Mouse (Mus musculus) kidney, embryonic 14.5 days (tissue): ENCODE results near the gene Opcml. TPM values are rescaled to one million over a fixed set of nuclear protein-coding genes. Genes with fewer than 3 reads are reported as not detected.

Source experiments
- ATAC-seq: fragments of 200-750 bp; cut with Nextera tagmentation; 2 replicates; pipeline ENCODE4 v1.8.0; 2017; ENCODE audit warnings: moderate number of reproducible peaks, mild to moderate bottlenecking, moderate TSS enrichment, moderate library complexity; ENCODE audit not compliant: low FRiP score, low TSS enrichment
- H3K27ac ChIP-seq: fragments of 300-500 bp; sonication (generic); 2 replicates; pipeline ENCODE4 v1.5.1; 2014; ENCODE audit warnings: low read depth, mild to moderate bottlenecking, low read length, moderate library complexity, mixed read lengths
- H3K27me3 ChIP-seq: fragments of 300-500 bp; sonication (generic); 2 replicates; pipeline ENCODE4 v1.6.1; 2014; ENCODE audit warnings: mild to moderate bottlenecking, low read length; ENCODE audit not compliant: control insufficient read depth, insufficient read depth
- H3K36me3 ChIP-seq: fragments of 300-500 bp; sonication (generic); 2 replicates; pipeline ENCODE4 v1.6.1; 2014; ENCODE audit warnings: low read length, mixed read lengths; ENCODE audit not compliant: control insufficient read depth, insufficient read depth
- H3K4me1 ChIP-seq: fragments of 300-500 bp; sonication (generic); 2 replicates; pipeline ENCODE4 v1.6.1; 2014; ENCODE audit warnings: low read length, mixed read lengths; ENCODE audit not compliant: control insufficient read depth, insufficient read depth
- H3K4me2 ChIP-seq: fragments of 300-500 bp; sonication (generic); replicated peaks from 2 replicates; pipeline ENCODE4 v1.6.1; 2014; ENCODE audit warnings: low read depth, mild to moderate bottlenecking, low read length
- H3K4me3 ChIP-seq: fragments of 300-500 bp; sonication (generic); 2 replicates; pipeline ENCODE4 v1.5.1; 2014; ENCODE audit warnings: mild to moderate bottlenecking, low read length
- H3K9ac ChIP-seq: fragments of 300-500 bp; sonication (generic); 2 replicates; pipeline ENCODE4 v1.6.1; 2014; ENCODE audit warnings: low read depth, mild to moderate bottlenecking, low read length, moderate library complexity
- H3K9me3 ChIP-seq: fragments of 300-500 bp; sonication (generic); 2 replicates; pipeline ENCODE4 v1.6.1; 2016; ENCODE audit warnings: low read length; ENCODE audit not compliant: control insufficient read depth
- WGBS: fragments of 180-500 bp; shearing (Covaris S2); extraction: QIAGEN DNeasy Blood & Tissue Kit; methylation state at CpG from one replicate; pipeline ENCODE4 v1.1.7; 2014; 5-methylcytosine and 5-hydroxymethylcytosine counted together
- polyA plus RNA-seq: library from polyadenylated mRNA; unstranded; fragments of >200 nt; fragmentation: Nextera tagmentation; extraction: Ambion mirVana; gene quantifications from 2 replicates; pipeline ENCODE4 v1.2.1, GENCODE M21; 2014

The Opcml gene
- polyA plus RNA-seq, 1 experiment from 2014 or later, result 1.9 TPM

DNA sequence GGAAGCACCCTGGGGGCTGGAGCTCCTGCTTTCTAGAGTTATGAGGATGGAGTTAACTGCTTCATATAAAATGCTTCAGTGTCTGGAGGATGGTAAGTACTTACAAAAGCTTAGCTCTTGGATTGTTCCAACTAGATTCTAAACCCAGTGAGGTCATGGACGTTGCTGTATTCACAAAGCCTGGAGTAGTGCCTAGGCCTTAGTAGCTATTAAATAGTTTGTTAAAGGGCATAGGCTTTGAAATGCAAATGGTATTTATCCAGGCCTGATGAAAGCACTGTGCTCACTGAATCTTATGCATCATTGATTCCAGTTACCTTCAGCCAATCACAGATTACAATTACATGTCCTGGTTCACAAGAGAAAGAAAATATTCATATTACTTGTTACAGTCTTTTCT lies 421.3 kb downstream of the Opcml start:
- Histone ChIP-seq H3K4me2 (no peak overlapping the region), H3K9me3 (no peaks in the 10 kb centered on the region), H3K4me1 (no peaks in the 10 kb centered on the region), H3K36me3 (no peaks in the 10 kb centered on the region), H3K27me3 (no peaks in the 10 kb centered on the region), H3K9ac (no peak overlapping the region), H3K27ac (no peak overlapping the region), H3K4me3 (no peak overlapping the region)
- 52% methylated on average over 1 of the region's 1 CpGs for WGBS
- ATAC-seq, result no peak

DNA sequence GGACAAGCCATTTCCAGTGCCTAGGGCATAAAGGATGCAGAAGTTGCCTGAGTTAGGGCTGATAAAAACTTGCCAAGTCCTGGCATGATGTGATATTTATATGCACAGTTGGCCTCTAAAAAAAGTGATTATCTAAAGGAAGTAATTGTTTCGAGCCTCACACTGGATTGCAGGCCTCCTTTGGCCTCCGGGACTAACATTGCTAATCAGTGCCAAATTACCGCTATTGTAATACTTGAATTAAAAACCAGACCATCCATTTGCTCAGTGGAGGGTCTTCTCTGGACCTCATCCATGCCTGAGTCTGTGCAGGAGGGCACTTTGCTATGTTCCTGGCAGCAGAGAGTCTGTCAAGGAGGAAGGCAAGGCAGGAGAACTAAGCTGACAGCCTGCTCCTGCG lies 423.3 kb downstream of the Opcml start:
- 73% methylated on average over 4 of the region's 4 CpGs for WGBS
- Histone ChIP-seq H3K27ac (no peak overlapping the region), H3K9me3 (no peaks in the 10 kb centered on the region), H3K36me3 (no peaks in the 10 kb centered on the region), H3K9ac (no peak overlapping the region), H3K27me3 (no peaks in the 10 kb centered on the region), H3K4me1 (no peaks in the 10 kb centered on the region), H3K4me2 (no peak overlapping the region), H3K4me3 (no peak overlapping the region)
- ATAC-seq, result no peak

GRCm38 (mm10) chr9:28218026-28218646 lies 427.6 kb downstream of the Opcml start:
- no peaks in the 10 kb centered on the region for H3K9me3 ChIP-seq
- H3K4me2 ChIP-seq, result no peak overlapping the region
- H3K4me1 ChIP-seq, result no peaks in the 10 kb centered on the region
- ATAC-seq, result no peak
- 72% methylated on average over 2 of the region's 2 CpGs for WGBS
- H3K36me3 ChIP-seq, result no peaks in the 10 kb centered on the region
- no peak overlapping the region for H3K27ac ChIP-seq
- H3K27me3 ChIP-seq, result no peaks in the 10 kb centered on the region
- H3K9ac ChIP-seq, result no peak overlapping the region
- no peak overlapping the region for H3K4me3 ChIP-seq

DNA sequence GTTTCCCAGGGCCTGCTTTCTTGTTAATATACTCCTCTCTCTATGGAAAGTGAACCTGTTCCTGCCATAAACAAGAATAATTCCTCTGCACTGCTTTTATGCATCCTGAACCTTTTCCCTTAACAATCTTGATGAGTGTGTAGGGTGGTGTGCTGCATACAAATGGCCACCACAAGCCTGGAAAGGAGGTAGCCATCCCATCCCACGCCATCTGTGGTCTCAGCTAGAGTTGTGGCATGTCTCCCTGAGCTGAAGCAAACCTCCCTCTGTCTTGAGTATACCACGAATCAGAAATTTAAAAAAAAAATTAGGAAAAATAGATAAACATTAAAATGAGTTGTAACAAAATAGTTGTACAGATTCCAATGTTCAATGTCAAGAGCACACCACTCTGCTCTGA lies 432.2 kb downstream of the Opcml start:
- 75% methylated on average over 2 of the region's 2 CpGs for WGBS
- Histone ChIP-seq H3K36me3 (no peaks in the 10 kb centered on the region), H3K4me1 (no peaks in the 10 kb centered on the region), H3K27me3 (no peaks in the 10 kb centered on the region), H3K4me2 (no peak overlapping the region), H3K9ac (no peak overlapping the region), H3K27ac (no peak overlapping the region), H3K4me3 (no peak overlapping the region), H3K9me3 (no peaks in the 10 kb centered on the region)
- ATAC-seq, result no peak

DNA sequence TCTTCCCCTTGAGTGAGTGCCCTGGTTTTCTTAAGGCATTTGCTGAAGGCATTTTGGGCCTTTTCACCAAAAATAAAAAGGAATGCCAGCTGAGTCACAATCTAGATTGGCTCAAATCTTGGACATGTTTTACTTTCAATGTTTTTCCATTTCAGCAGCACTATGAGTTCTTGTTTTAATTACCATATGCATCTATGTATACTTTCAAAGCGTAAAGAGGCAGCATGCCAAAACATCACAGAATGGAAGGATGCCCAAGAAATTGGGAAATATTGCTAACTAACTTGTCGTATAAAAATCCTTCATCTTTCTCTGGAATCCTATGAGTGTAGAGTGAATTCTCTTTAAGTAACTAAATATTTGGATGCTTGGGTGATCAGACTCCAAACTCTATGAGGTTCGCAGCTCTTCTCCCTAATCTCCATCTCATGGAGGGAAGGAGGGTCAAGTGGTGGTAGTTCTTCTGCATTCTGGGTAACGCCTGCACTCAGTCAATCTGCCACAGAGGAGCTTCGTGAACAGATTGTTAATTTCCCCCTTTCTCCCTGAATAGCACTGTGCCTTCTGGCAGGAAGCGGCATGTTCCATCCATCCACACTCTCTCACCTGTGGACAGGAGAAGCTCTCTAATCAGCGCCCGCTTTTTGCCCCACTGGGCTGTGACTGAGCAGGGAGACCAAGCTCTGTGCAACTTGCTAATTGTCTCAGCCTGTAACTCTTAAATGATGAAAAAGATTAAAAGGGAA lies 435.4 kb downstream of the Opcml start:
- Histone ChIP-seq H3K9ac (no peak overlapping the region), H3K27ac (no peak overlapping the region), H3K4me3 (no peak overlapping the region), H3K27me3 (no peaks in the 10 kb centered on the region), H3K9me3 (no peaks in the 10 kb centered on the region), H3K4me1 (no peaks in the 10 kb centered on the region), H3K36me3 (no peaks in the 10 kb centered on the region), H3K4me2 (no peak overlapping the region)
- 77% methylated on average over 8 of the region's 8 CpGs for WGBS
- ATAC-seq, result no peak

- Histone ChIP-seq H3K4me1 (no peaks in the 10 kb centered on the region), H3K36me3 (no peaks in the 10 kb centered on the region), H3K27me3 (no peaks in the 10 kb centered on the region), H3K4me3 (no peak overlapping the region), H3K27ac (no peak overlapping the region), H3K9ac (no peak overlapping the region), H3K4me2 (no peak overlapping the region), H3K9me3 (no peaks in the 10 kb centered on the region)
- ATAC-seq, result no peak
- 57% methylated on average over 5 of the region's 5 CpGs for WGBS
These were observed 436.0 kb downstream of the Opcml start for GRCm38 (mm10) chr9:28226570-28226951.

DNA sequence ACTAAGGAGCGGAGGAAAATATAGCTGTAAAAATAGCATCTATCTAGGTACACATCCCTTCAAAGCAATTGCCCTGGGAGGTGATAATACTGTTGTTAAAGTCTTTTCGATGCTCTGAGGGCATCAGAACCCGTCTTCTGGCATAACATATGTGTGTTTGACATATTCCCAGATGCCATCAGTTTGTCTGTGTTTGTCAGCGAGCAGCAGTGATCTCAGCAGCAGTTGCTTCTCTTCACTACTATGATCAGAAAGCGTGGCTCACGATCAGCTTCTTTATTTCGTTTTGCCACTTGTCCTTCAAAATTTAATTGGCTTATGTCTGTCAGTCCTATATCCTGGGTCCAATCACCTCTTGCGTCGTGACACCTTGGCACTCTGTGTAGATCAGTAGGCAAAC lies 447.9 kb downstream of the Opcml start:
- H3K36me3 ChIP-seq, result no peaks in the 10 kb centered on the region
- 89% methylated on average over 9 of the region's 9 CpGs for WGBS
- H3K9me3 ChIP-seq, result no peaks in the 10 kb centered on the region
- ATAC-seq, result no peak
- H3K4me2 ChIP-seq, result no peak overlapping the region
- no peak overlapping the region for H3K9ac ChIP-seq
- no peak overlapping the region for H3K27ac ChIP-seq
- no peak overlapping the region for H3K4me3 ChIP-seq
- H3K4me1 ChIP-seq, result no peaks in the 10 kb centered on the region
- no peaks in the 10 kb centered on the region for H3K27me3 ChIP-seq

GRCm38 (mm10) chr9:28247742-28248503 lies 457.3 kb downstream of the Opcml start:
- Histone ChIP-seq H3K9me3 (no peaks in the 10 kb centered on the region), H3K4me3 (no peak overlapping the region), H3K36me3 (no peaks in the 10 kb centered on the region), H3K4me2 (no peak overlapping the region), H3K27ac (no peak overlapping the region), H3K4me1 (no peaks in the 10 kb centered on the region), H3K27me3 (no peaks in the 10 kb centered on the region), H3K9ac (no peak overlapping the region)
- no peak for ATAC-seq
- 66% methylated on average over 7 of the region's 7 CpGs for WGBS

GRCm38 (mm10) chr9:28251341-28251740 lies 460.8 kb downstream of the Opcml start:
- Histone ChIP-seq H3K9me3 (no peaks in the 10 kb centered on the region), H3K9ac (no peak overlapping the region), H3K27ac (no peak overlapping the region), H3K27me3 (no peaks in the 10 kb centered on the region), H3K36me3 (no peaks in the 10 kb centered on the region), H3K4me3 (no peak overlapping the region), H3K4me2 (no peak overlapping the region), H3K4me1 (no peaks in the 10 kb centered on the region)
- ATAC-seq, result no peak
- WGBS, result 86% methylated on average over 9 of the region's 9 CpGs
